41 mouse cellular contexts compared by ENCODE assay signal in genomic region chr7:145270955-145271354, GRCm38 (mm10). TPM values are rescaled to one million over a fixed set of nuclear protein-coding genes. Genes with fewer than 3 reads are reported as not detected.
"Had no signal": no experiment of that assay in that cellular context is flagged by ENCODE, and none has a peak within 500 bp of the region (broad histone marks: within the 10 kb centered on the region; RNA-seq: fewer than 3 reads in every experiment).

No protein-coding gene starts in this region.

- DNase-seq: gastrocnemius, postnatal 25 days; heart, adult 11 months; heart, adult 2 months; heart, postnatal 14 days; heart, postnatal 36 days; kidney, adult 11 months; kidney, adult 2 months; kidney, adult 9 months; kidney, postnatal 14 days; kidney, postnatal 36 days; layer of hippocampus, adult 9-11 months; layer of hippocampus, postnatal 36 days; left cerebral cortex, postnatal 4 days had no signal

- ATAC-seq: hindbrain, postnatal 0 days; intestine, embryonic 16.5 days had no signal

- H3K27ac ChIP-seq: heart, adult 2 months; heart, embryonic 13.5 days; heart, embryonic 15.5 days; hindbrain, embryonic 13.5 days; hindbrain, embryonic 15.5 days; hindbrain, postnatal 0 days; kidney, embryonic 15.5 days; kidney, postnatal 0 days; limb, embryonic 13.5 days; limb, embryonic 15.5 days had no signal

- H3K4me3 ChIP-seq: heart, adult 2 months; heart, embryonic 13.5 days; heart, embryonic 15.5 days; hindbrain, embryonic 13.5 days; hindbrain, embryonic 15.5 days; kidney, embryonic 15.5 days; limb, embryonic 13.5 days; limb, embryonic 15.5 days had no signal

- H3K4me1 ChIP-seq: heart, embryonic 13.5 days; heart, embryonic 15.5 days; hindbrain, embryonic 13.5 days; hindbrain, embryonic 15.5 days; kidney, embryonic 15.5 days; limb, embryonic 13.5 days; limb, embryonic 15.5 days had no signal

- H3K27me3 ChIP-seq: heart, embryonic 13.5 days; heart, embryonic 15.5 days; hindbrain, embryonic 13.5 days; hindbrain, embryonic 15.5 days; kidney, embryonic 15.5 days; limb, embryonic 13.5 days; limb, embryonic 15.5 days had no signal

- H3K9me3 ChIP-seq: heart, embryonic 13.5 days; heart, embryonic 15.5 days; hindbrain, embryonic 13.5 days; hindbrain, embryonic 15.5 days; kidney, embryonic 15.5 days; limb, embryonic 13.5 days; limb, embryonic 15.5 days had no signal

RNA-seq across cellular contexts. Expression of gene Mrgprf, which starts 29.7 kb away (rescaled TPM):
- total RNA-seq: hematopoietic stem cell, adult 5-6 weeks had no signal
- polyA plus RNA-seq: liver, embryonic 11.5 days had no signal

RNA-seq across cellular contexts. Expression of gene Mrgprd, which starts 43.7 kb away (rescaled TPM):
- total RNA-seq: gastrocnemius, adult 18-20 months; gastrocnemius, adult 8-10 months; gastrocnemius, postnatal 25 days; heart, adult 2 months; heart, postnatal 14 days; heart, postnatal 36 days; hematopoietic stem cell, adult 5-6 weeks; hindbrain, postnatal 0 days; layer of hippocampus, adult 18-20 months; layer of hippocampus, adult 8-10 months; layer of hippocampus, postnatal 14 days; layer of hippocampus, postnatal 36 days; left cerebral cortex, adult 18-20 months; left cerebral cortex, adult 8-10 months; left cerebral cortex, postnatal 10 days; left cerebral cortex, postnatal 25 days; left cerebral cortex, postnatal 4 days had no signal
- polyA plus RNA-seq: frontal cortex, adult 2 months; heart, adult 2 months; heart, embryonic 11.5 days; heart, embryonic 13.5 days; heart, embryonic 15.5 days; heart, postnatal 0 days; hindbrain, embryonic 11.5 days; hindbrain, embryonic 13.5 days; hindbrain, embryonic 15.5 days; hindbrain, postnatal 0 days; intestine, embryonic 14.5 days; intestine, embryonic 16.5 days; kidney, adult 2 months; kidney, embryonic 15.5 days; kidney, postnatal 0 days; large intestine, adult 2 months; limb, embryonic 11.5 days; limb, embryonic 13.5 days; limb, embryonic 15.5 days; liver, embryonic 11.5 days had no signal
